Mouse (Mus musculus) subcutaneous adipose tissue, adult 2 months (tissue): ENCODE results near the gene Eral1. TPM values are rescaled to one million over a fixed set of nuclear protein-coding genes. Genes with fewer than 3 reads are reported as not detected.

ENCODE experiments used
- polyA plus RNA-seq: library from polyadenylated mRNA; depleted of rRNA; stranded (reverse); fragments of >200 nt; gene quantifications from 2 replicates; pipeline ENCODE4 v1.2.3, GENCODE M21; 2012; ENCODE audit warnings: low replicate concordance; rRNA removed

Gene Eral1
- 42.7 and 44.1 TPM in 2 replicates for polyA plus RNA-seq

DNA sequence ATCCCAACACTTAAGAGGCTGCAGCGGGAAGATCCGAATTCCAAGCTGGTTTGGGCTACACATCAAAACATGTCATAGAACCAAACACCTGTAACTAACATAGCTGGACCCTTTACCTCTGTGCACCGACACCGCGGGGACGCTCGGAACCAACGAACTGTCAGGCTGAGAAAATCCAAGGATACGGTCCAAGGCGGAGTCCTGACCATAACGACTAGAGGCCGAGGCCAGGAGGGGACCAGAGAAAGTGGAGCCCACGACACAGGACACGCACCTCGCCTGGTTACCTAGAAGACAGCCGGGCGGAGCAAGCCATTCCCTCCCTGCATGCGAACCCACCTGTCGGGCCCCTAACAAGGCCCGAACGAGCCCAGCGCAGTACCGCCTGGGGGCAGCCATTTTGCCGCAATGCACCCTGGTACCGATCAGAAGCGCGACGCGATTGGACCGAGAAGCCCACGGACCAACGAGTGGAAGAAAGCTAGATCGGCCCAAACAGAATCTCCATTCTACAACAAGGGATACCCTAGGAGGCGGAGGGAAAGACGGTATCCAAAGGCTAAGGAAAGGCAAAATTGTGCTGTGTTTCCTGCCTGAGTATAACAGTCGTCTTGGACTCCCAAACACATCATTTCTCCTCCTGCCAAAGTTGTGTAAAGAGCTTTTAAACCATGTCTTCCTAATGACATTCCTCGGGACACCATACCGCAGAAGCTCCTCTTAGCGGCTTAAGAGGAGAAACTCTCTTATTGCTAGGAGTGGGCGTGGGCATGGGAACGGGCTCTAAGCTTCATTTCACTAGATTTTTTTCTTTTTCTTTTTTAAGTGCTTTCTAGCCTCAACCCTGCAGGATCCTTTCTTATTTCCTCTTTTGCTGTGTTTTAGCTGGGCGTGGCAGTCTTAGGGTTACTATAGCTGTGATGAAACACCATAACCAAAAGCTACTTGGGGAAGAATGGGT lies at the start of gene Eral1:
TSS of gene Eral1 (minus strand) at position 423 of the 961 bp plus-strand sequence.

DNA sequence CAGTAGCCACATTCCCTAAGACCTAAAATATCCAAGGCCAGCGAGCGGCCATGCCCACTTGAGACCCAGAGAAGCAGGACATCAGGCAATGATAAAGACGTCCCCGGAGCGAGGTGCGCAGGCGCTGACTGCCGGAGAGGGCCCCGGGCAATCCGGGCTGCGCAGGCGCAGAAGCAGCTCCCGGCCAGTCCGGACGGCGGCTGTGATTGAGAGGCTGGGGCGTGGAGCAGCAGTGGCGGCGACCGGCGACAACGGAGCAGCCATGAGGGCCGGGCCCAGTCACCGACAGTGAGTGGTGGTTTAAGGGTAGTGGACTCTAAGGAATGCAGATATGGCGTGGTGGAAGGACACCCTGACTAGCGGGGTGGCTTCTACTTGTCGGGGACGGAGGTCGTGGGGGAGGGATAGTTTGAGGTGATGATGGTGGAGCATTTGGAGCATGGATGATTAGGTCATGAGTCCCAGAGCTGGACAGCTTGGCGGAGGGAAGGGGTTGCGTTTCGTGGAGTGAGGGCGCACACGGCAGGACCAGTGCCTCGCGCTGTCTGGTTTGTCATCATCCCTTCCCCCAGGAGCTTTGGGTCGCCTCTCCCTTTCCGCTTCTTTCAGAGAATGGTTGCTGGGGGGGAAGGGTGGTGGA lies 14.4 kb upstream of the Eral1 start, which contains the start of gene Fam222b:
TSS of gene Fam222b (plus strand) at position 157 of the 640 bp plus-strand sequence.

DNA sequence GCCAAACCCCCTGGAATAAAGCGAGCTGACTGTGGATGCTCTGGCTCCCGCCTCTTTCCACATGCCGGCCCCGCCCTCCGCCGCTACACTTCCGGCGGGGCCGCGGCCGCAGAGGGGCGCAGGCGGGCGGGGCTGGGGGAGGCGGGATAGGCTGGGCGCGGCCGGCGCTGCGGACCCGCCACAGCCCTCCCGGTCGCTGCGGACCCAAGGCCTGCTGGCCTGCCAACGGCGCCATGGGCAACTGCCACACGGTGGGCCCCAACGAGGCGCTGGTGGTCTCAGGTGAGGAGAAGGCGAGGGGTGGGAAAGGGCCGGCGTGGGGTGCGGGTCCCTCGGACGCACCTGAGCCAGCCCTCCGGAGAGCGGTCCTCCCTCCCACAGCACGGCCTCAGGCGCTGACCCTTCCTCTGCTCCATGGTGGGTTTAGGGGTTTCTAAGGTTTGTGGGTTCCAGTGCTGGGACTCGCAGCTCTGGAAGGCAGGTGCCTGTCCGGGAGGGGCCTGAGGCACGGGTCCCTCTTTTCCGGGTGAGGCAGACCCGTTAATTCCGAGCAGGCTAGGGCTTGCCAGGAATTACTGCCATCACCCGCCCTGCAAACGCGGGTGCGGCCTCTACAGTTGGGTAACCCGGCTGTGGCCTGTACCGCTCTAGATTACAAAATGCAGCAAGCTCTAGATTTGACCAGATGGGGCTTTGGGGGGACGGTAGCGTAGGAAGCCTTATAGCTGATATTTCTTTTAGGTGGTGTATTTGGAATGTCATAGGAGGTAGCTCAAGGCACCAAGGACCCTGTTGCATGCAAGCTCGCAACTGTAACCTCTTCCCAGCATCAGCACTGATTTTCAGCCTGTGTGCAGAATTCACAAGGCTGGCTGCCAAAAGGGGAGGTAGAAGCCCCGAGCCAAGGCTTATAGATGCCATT lies 42.1 kb downstream of the Eral1 start, which contains the start of gene Flot2:
TSS of gene Flot2 (plus strand) at position 101 of the 922 bp plus-strand sequence.

DNA sequence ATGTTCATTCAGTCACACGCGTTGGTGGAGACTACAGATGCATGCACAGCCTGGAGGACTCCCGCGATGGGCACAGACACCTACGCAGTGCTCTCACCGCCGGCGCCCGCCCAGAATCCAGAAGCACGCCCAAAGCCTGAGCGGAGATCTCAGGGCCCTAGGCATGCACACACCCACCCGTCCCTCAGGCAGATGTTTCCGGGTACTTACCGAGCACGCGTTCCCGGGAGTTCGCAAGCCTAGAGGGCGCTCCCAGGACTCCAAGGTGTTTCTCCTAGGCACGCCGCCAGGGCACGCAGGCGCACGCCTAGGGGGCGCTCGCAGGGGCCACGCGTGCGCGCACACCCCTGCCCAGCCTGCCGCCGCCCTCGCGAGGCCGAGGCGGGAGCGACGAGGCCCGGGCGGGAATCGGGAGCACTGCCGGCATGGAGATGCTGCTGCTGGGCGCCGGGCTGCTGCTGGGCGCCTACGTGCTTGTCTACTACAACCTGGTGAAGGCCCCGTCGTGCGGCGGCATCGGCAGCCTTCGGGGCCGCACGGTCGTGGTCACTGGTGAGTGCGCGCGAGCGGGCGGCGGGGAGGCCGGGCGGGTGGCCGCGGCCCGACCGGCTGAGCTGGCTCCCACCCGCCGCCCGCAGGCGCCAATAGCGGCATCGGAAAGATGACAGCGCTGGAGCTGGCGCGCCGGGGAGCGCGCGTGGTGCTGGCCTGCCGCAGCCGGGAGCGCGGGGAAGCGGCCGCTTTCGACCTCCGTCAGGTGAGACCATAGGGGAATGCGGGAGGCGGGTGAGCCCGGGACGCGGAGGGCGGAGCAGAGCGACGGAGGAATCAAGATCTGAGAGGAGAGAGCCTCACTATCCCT lies 48.0 kb downstream of the Eral1 start, which contains the start of gene Dhrs13:
TSS of gene Dhrs13 (plus strand) at position 334 of the 862 bp plus-strand sequence.

Other genes with a start within 250 kb of the Eral1 start
- 0.23 and 0.67 TPM in 2 replicates for gene Pipox, start 186.3 kb downstream of the Eral1 start, polyA plus RNA-seq
- 1.3 and 6.0 TPM in 2 replicates for gene Sez6, start 149.6 kb downstream of the Eral1 start, polyA plus RNA-seq
- gene Phf12, start 97.6 kb downstream of the Eral1 start, polyA plus RNA-seq, result 33.8 and 65.1 TPM in 2 replicates
- gene Dhrs13, start 48.1 kb downstream of the Eral1 start, polyA plus RNA-seq, result 2.3 and 8.7 TPM in 2 replicates
- 136 and 176 TPM in 2 replicates for gene Flot2, start 42.5 kb downstream of the Eral1 start, polyA plus RNA-seq
- gene Fam222b, start 14.3 kb upstream of the Eral1 start, polyA plus RNA-seq, result 13.2 and 18.0 TPM in 2 replicates
- 32.7 and 61.9 TPM in 2 replicates for gene Traf4, start 85.2 kb upstream of the Eral1 start, polyA plus RNA-seq
- gene Nek8, start 96.3 kb upstream of the Eral1 start, polyA plus RNA-seq, result 16.3 and 23.8 TPM in 2 replicates
- gene Tlcd1, start 96.3 kb upstream of the Eral1 start, polyA plus RNA-seq, result 81.1 and 154 TPM in 2 replicates
- gene Rpl23a, start 103.2 kb upstream of the Eral1 start, polyA plus RNA-seq, result 199 and 383 TPM in 2 replicates
- gene Rab34, start 108.0 kb upstream of the Eral1 start, polyA plus RNA-seq, result 147 and 188 TPM in 2 replicates
- gene Proca1, start 113.0 kb upstream of the Eral1 start, polyA plus RNA-seq, result 4.9 and 12.0 TPM in 2 replicates
- 123 and 136 TPM in 2 replicates for gene Sdf2, start 165.4 kb upstream of the Eral1 start, polyA plus RNA-seq
- 18.6 and 25.9 TPM in 2 replicates for gene Supt6, start 165.6 kb upstream of the Eral1 start, polyA plus RNA-seq
- gene 2610507B11Rik, start 181.4 kb upstream of the Eral1 start, polyA plus RNA-seq, result 98.7 and 125 TPM in 2 replicates
- 0.23 and 0.24 TPM in 2 replicates for gene BC030499, start 210.5 kb upstream of the Eral1 start, polyA plus RNA-seq
- gene Spag5, start 221.1 kb upstream of the Eral1 start, polyA plus RNA-seq, result 1.3 and 5.4 TPM in 2 replicates
- gene Aldoc, start 242.6 kb upstream of the Eral1 start, polyA plus RNA-seq, result 0.95 and 4.4 TPM in 2 replicates
- 96.3 and 108 TPM in 2 replicates for gene Pigs, start 248.0 kb upstream of the Eral1 start, polyA plus RNA-seq